8 mouse cellular contexts compared by ENCODE assay signal in genomic region chr5:73491837-73492720, GRCm38 (mm10). TPM values are rescaled to one million over a fixed set of nuclear protein-coding genes. Genes with fewer than 3 reads are reported as not detected.
DNase-seq lines count a peak whose midpoint lies in the region; ATAC-seq and TF ChIP-seq lines count a peak whose summit lies in the region.

No protein-coding gene starts in this region.

- peak; percentile 97 for DNase-seq in 3T3-L1 (ENCODE audit: low read depth, low spot score)
- peak; percentile 92 for DNase-seq in adrenal gland, postnatal 36 days
- peak; percentile 70 for DNase-seq in liver, adult 2 months (ENCODE audit: extremely low read depth, low read depth, low spot score)
- peak; percentile 75 for DNase-seq in splenic B cell, adult 2 months (ENCODE audit: low read depth, low spot score)

- ATAC-seq in embryonic facial prominence, embryonic 13.5 days (ENCODE audit: insufficient number of reproducible peaks, insufficient read depth, low FRiP score, low TSS enrichment, low read depth): peak; percentile 62
- ATAC-seq in heart, embryonic 11.5 days (replicated peaks; ENCODE audit: insufficient number of reproducible peaks, low FRiP score, low TSS enrichment): peak; percentile 49
- peak; percentile 77 for ATAC-seq in kidney, embryonic 16.5 days (ENCODE audit: low FRiP score, low TSS enrichment)

- peak overlapping the region; percentile 77 for H3K9ac ChIP-seq in embryonic facial prominence, embryonic 13.5 days
- peak overlapping the region; percentile 69 for H3K9ac ChIP-seq in heart, embryonic 11.5 days (ENCODE audit: low read depth, low read length)
- H3K9ac ChIP-seq in kidney, embryonic 16.5 days (replicated peaks; ENCODE audit: low read length): peak overlapping the region; percentile 74
- H3K9ac ChIP-seq in liver, adult 2 months (ENCODE audit: low read depth, low read length): peak overlapping the region; percentile 78

- H3K4me1 ChIP-seq in embryonic facial prominence, embryonic 13.5 days: peaks cover 14% of the 10 kb centered on the region
- peaks cover 5% of the 10 kb centered on the region; the same call in 1 of the 2 replicates for H3K4me1 ChIP-seq in heart, embryonic 11.5 days (ENCODE audit: control insufficient read depth, insufficient read depth, low read length)
- H3K4me1 ChIP-seq in kidney, embryonic 16.5 days (ENCODE audit: insufficient read depth, low read length): peaks cover 8% of the 10 kb centered on the region
- peaks cover 2% of the 10 kb centered on the region for H3K4me1 ChIP-seq in liver, adult 2 months (ENCODE audit: control insufficient read depth, insufficient read depth, low read length)

- TF ChIP-seq CTCF in liver, adult 2 months (IDR thresholded peaks at IDR 0.05; ENCODE audit: low read depth, low read length): no peak

- peaks cover 8% of the 10 kb centered on the region; the same call in 1 of the 2 replicates for H3K79me2 ChIP-seq in liver, adult 2 months (ENCODE audit: control insufficient read depth, insufficient read depth, low read length)
- peaks cover 16% of the 10 kb centered on the region for H3K79me2 ChIP-seq in myocyte (ENCODE audit: control insufficient read depth, insufficient read depth)

- TF ChIP-seq POLR2A in liver, adult 2 months (IDR thresholded peaks at IDR 0.05; ENCODE audit: extremely low read depth, insufficient read depth, low read length): no peak
- TF ChIP-seq POLR2A in myocyte (IDR thresholded peaks at IDR 0.05; ENCODE audit: insufficient read length, low read depth): peak; percentile 8

- peak overlapping the region; percentile 95 for H3K27ac ChIP-seq in embryonic facial prominence, embryonic 13.5 days
- H3K27ac ChIP-seq in heart, embryonic 11.5 days (ENCODE audit: low read depth, low read length): peak overlapping the region; percentile 93; the same call in 1 of the 2 replicates
- peak overlapping the region; percentile 71 for H3K27ac ChIP-seq in kidney, embryonic 16.5 days (ENCODE audit: low read length)
- H3K27ac ChIP-seq in liver, adult 2 months (replicated peaks; ENCODE audit: insufficient read depth, low read depth, low read length): peak overlapping the region; percentile 42

- no peaks in the 10 kb centered on the region for H3K9me3 ChIP-seq in embryonic facial prominence, embryonic 13.5 days
- H3K9me3 ChIP-seq in heart, embryonic 11.5 days (replicated peaks; ENCODE audit: control insufficient read depth, low read length): no peaks in the 10 kb centered on the region
- H3K9me3 ChIP-seq in kidney, embryonic 16.5 days (ENCODE audit: low read length): no peaks in the 10 kb centered on the region

- H3K36me3 ChIP-seq in embryonic facial prominence, embryonic 13.5 days: no peaks in the 10 kb centered on the region
- no peaks in the 10 kb centered on the region for H3K36me3 ChIP-seq in heart, embryonic 11.5 days (ENCODE audit: control insufficient read depth, insufficient read depth, low read length)
- H3K36me3 ChIP-seq in kidney, embryonic 16.5 days (ENCODE audit: insufficient read depth, low read length): no peaks in the 10 kb centered on the region
- H3K36me3 ChIP-seq in liver, adult 2 months (ENCODE audit: control insufficient read depth, insufficient read depth, low read length): no peaks in the 10 kb centered on the region
- H3K36me3 ChIP-seq in myocyte (ENCODE audit: control insufficient read depth, insufficient read depth): no peaks in the 10 kb centered on the region
- H3K36me3 ChIP-seq in splenic B cell, adult 2 months (ENCODE audit: control insufficient read depth, insufficient read depth, low read length, poor library complexity, severe bottlenecking): no peaks in the 10 kb centered on the region

- peak overlapping the region; percentile 95 for H3K4me2 ChIP-seq in embryonic facial prominence, embryonic 13.5 days
- peak overlapping the region; percentile 99 for H3K4me2 ChIP-seq in heart, embryonic 11.5 days
- H3K4me2 ChIP-seq in kidney, embryonic 16.5 days (replicated peaks; ENCODE audit: low read depth, low read length): peak overlapping the region; percentile 96
- H3K4me2 ChIP-seq in myocyte (ENCODE audit: low read depth): peak overlapping the region; percentile 82

- peak overlapping the region; percentile 82 for H3K4me3 ChIP-seq in embryonic facial prominence, embryonic 13.5 days
- H3K4me3 ChIP-seq in heart, embryonic 11.5 days (ENCODE audit: low read depth, low read length): peak overlapping the region; percentile 88
- H3K4me3 ChIP-seq in kidney, embryonic 16.5 days (ENCODE audit: low read length): peak overlapping the region; percentile 83
- peak overlapping the region; percentile 81 for H3K4me3 ChIP-seq in liver, adult 2 months (ENCODE audit: insufficient read depth, low read depth, low read length)
- H3K4me3 ChIP-seq in myocyte: peak overlapping the region; percentile 60

- peak overlapping the region; percentile 100 for H3ac ChIP-seq in myocyte (ENCODE audit: control insufficient read depth, insufficient read length)

- no peaks in the 10 kb centered on the region for H3K27me3 ChIP-seq in embryonic facial prominence, embryonic 13.5 days
- no peaks in the 10 kb centered on the region for H3K27me3 ChIP-seq in heart, embryonic 11.5 days (ENCODE audit: control insufficient read depth, insufficient read depth, low read length)
- no peaks in the 10 kb centered on the region for H3K27me3 ChIP-seq in kidney, embryonic 16.5 days (ENCODE audit: insufficient read depth, low read length)
- no peaks in the 10 kb centered on the region for H3K27me3 ChIP-seq in liver, adult 2 months (ENCODE audit: control insufficient read depth, insufficient read depth, low read length)
- H3K27me3 ChIP-seq in myocyte (ENCODE audit: control insufficient read depth, insufficient read depth, insufficient read length): no peaks in the 10 kb centered on the region
- peaks cover 2% of the 10 kb centered on the region; the same call in 1 of the 2 replicates for H3K27me3 ChIP-seq in splenic B cell, adult 2 months (ENCODE audit: control insufficient read depth, insufficient read depth, low read length, poor library complexity, severe bottlenecking)

- under 1% methylated on average over 59 of the region's 59 CpGs for WGBS in embryonic facial prominence, embryonic 13.5 days
- WGBS in heart, embryonic 11.5 days (ENCODE audit: insufficient replicate concordance): under 1% methylated on average over 59 of the region's 59 CpGs
- WGBS in kidney, embryonic 16.5 days: 0% methylated on average over 53 of the region's 59 CpGs
- under 1% methylated on average over 58 of the region's 59 CpGs for WGBS in liver, adult 2 months

TF ChIP-seq in myocyte, 11 proteins besides CTCF, POLR2A, EP300 and RAD21:
- TF ChIP-seq TCF12 (IDR thresholded peaks at IDR 0.05; ENCODE audit: insufficient read depth, poor library complexity, severe bottlenecking) (no peak), USF1 (IDR thresholded peaks at IDR 0.05; ENCODE audit: low read depth) (peak; percentile 69), MYOD1 (IDR thresholded peaks at IDR 0.05; ENCODE audit: control insufficient read depth in 1 of 3, insufficient read length in 2 of 3, low read depth in 2 of 3) (no peak), POLR2AphosphoS2 (IDR thresholded peaks at IDR 0.05; ENCODE audit: insufficient read length, low read depth) (peak; percentile 35), CEBPB (IDR thresholded peaks at IDR 0.05; ENCODE audit: insufficient read depth, poor library complexity, severe bottlenecking) (no peak)

RNA-seq across cellular contexts. Expression of gene Dcun1d4, which starts 11.3 kb away (rescaled TPM):
- 10 to 100 TPM; 37.9 to 57.2 TPM for total RNA-seq in adrenal gland, postnatal 36 days (2021)
- polyA plus RNA-seq in embryonic facial prominence, embryonic 13.5 days (2015; fragmentation: Nextera tagmentation; extraction: Ambion mirVana): 28.6 and 30.8 TPM in 2 replicates
- polyA plus RNA-seq in heart, embryonic 11.5 days (2014; fragmentation: Nextera tagmentation; extraction: Ambion mirVana): 22.2 and 22.6 TPM in 2 replicates
- 24.0 and 24.1 TPM in 2 replicates for polyA plus RNA-seq in kidney, embryonic 16.5 days (2015; fragmentation: Nextera tagmentation; extraction: Ambion mirVana)
- 13.6 and 14.0 TPM in 2 replicates for total RNA-seq in liver, adult 2 months (2014; rRNA removed)
- 8.2 and 10.3 TPM in 2 replicates for polyA plus RNA-seq in liver, adult 2 months (2012; rRNA removed)
- 5.3 TPM for polyA plus RNA-seq in myocyte (2012; fragmentation: generic; extraction: Trizol)

Comparison
In these comparisons a context has a peak if more than half of its experiments do, and no peak if none do; other contexts are left out.
1. Peak in every context shown above with its lines: DNase-seq, ATAC-seq, H3K4me3 ChIP-seq and H3K27ac ChIP-seq.
2. H3K27ac ChIP-seq: peak in every context shown above with its lines; median percentile 95 in embryonic facial prominence, embryonic 13.5 days; 93 in heart, embryonic 11.5 days; 71 in kidney, embryonic 16.5 days; 42 in liver, adult 2 months.